Mouse (Mus musculus) liver, embryonic 14.5 days (tissue): ENCODE data around the gene Esrrb.

ENCODE experiments used
- CTCF ChIP-seq: IDR thresholded peaks from 2 replicates; pipeline ENCODE4 v1.5.1; 2016; ENCODE audit warnings: antibody characterized with exemption, low read depth, control low read depth
- EP300 ChIP-seq: IDR thresholded peaks from 2 replicates; pipeline ENCODE4 v1.6.1; 2016; ENCODE audit warnings: antibody characterized with exemption, low read depth

- TF ChIP-seq CTCF (no peak), EP300 (no peak)
Observed at GRCm38 (mm10) chr12:86562705-86563104, 201.8 kb downstream of the Esrrb start.
